Mouse (Mus musculus): Measurements from ENCODE around the gene Mrpl37.

Gene Mrpl37

GRCm38 (mm10) chr4:107015971-107016511, 50.6 kb downstream of the Mrpl37 start:
- peak in 1 of 2 experiments; percentile 42 for DNase-seq

GRCm38 (mm10) chr4:107013817-107014260, 52.8 kb downstream of the Mrpl37 start:
- DNase-seq: no peak

- no peak for DNase-seq
These were observed 53.4 kb downstream of the Mrpl37 start for GRCm38 (mm10) chr4:107013119-107013816.

- DNase-seq: peak; percentile 78 to 83
These were observed 54.1 kb downstream of the Mrpl37 start for GRCm38 (mm10) chr4:107012574-107012973.

- DNase-seq: no peak
These were observed 54.6 kb downstream of the Mrpl37 start for GRCm38 (mm10) chr4:107012005-107012478.

GRCm38 (mm10) chr4:107011325-107012004, 55.2 kb downstream of the Mrpl37 start:
- no peak for DNase-seq

- DNase-seq: peak; percentile 57 to 65
These were observed 57.1 kb downstream of the Mrpl37 start for GRCm38 (mm10) chr4:107009548-107009947.

GRCm38 (mm10) chr4:107008161-107008560, 58.5 kb downstream of the Mrpl37 start:
- DNase-seq: no peak

- no peak for DNase-seq
These were observed 59.3 kb downstream of the Mrpl37 start for GRCm38 (mm10) chr4:107007359-107007758.

- no peak for DNase-seq
These were observed 59.9 kb downstream of the Mrpl37 start for GRCm38 (mm10) chr4:107006807-107007206.

GRCm38 (mm10) chr4:107006229-107006628, 60.4 kb downstream of the Mrpl37 start:
- DNase-seq: peak; percentile 57 to 62
